Mouse (Mus musculus) lung, postnatal 0 days (tissue): ENCODE results near the gene Usp21.

Source experiments
- CTCF ChIP-seq: IDR thresholded peaks from 2 replicates; pipeline ENCODE4 v1.5.1; 2016; ENCODE audit warnings: antibody characterized with exemption, mild to moderate bottlenecking
- EP300 ChIP-seq: IDR thresholded peaks from 2 replicates; pipeline ENCODE4 v1.6.1; 2016; ENCODE audit warnings: antibody characterized with exemption, mild to moderate bottlenecking, control low read depth

DNA sequence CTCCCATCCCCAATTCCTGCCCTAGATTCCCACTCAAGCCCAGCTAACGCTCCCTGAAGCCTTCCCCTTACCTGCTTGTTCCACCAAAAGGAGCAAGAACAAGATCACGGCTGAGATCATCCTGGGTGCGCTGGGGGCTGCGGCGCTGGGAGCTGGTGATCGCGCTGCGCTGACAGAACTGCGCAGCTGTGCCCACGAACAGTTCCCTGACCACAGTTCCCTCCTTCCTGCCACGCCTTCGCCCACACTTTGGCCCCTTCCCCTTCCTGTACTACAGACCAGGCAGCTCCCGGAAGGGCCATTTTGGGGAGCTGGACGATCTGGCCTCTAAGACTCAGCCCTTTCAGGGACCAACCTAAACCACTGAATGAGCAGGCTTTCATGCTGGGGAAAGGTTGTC is 53.7 kb downstream of the Usp21 start, which contains the start of gene Fcer1g:
- no peak for TF ChIP-seq CTCF
- no peak for TF ChIP-seq EP300
